Mouse (Mus musculus): Measurements from ENCODE around the gene Lingo1.

GRCm38 (mm10) chr9:56618660-56619059, 177.6 kb downstream of the Lingo1 start:
- TF ChIP-seq CTCF (IDR thresholded peaks at IDR 0.05; ENCODE audit: low read depth, low read length) (no peak), POLR2A (IDR thresholded peaks at IDR 0.05; ENCODE audit: extremely low read depth, insufficient read depth, low read length) (no peak)

All from liver, adult 2 months (tissue).